Mouse (Mus musculus): ENCODE measurements around the gene Fbxo46.
"Not testable (repeated sequence)": the region's sequence is repeated elsewhere in the genome, so short reads cannot be mapped to it uniquely, and the experiment has no call there.

Fbxo46 gene

DNA sequence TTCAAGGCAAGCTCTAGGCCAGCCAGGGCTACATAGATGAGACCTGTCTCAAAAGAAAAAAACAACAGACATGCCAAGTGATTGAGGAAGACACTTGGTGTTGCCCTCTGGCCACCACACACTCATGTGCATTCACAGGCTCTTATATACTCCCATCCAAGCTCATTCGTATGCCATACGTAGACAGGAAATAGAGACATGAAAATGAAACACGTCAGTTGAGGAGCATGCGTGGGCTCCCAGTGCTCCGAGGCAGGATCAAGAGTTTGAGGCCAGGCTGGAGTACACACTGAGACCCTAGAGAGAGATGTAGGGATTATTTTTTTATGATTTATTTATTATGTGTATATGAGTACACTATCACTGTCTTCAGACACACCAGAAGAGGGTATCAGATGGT is 9.7 kb downstream of the Fbxo46 start:
- in situ Hi-C loops (cut with MboI; ENCODE audit: unreplicated experiment in 2 of 2) = no loop called here

DNA sequence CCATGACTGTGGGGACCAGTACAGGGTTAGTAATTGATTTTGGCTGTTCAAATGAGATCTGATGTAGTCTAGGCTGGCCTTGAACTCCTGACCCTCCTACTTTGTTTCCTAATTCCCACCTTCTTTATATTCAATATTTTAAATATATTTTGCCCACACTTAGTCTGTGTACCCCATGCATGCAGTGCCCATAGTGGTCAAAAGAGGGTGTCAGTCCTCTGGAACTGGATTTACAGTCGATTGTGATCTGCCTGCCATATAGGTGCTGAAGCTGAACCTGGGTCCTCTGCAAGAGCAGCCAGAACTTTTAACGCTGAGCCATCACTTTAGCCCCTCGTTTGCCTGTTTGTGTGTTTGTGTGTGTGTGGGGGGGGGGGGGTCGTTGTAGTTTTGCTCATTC is 11.0 kb downstream of the Fbxo46 start:
- in situ Hi-C loops (cut with MboI; ENCODE audit: unreplicated experiment in 2 of 2) = no loop called here

DNA sequence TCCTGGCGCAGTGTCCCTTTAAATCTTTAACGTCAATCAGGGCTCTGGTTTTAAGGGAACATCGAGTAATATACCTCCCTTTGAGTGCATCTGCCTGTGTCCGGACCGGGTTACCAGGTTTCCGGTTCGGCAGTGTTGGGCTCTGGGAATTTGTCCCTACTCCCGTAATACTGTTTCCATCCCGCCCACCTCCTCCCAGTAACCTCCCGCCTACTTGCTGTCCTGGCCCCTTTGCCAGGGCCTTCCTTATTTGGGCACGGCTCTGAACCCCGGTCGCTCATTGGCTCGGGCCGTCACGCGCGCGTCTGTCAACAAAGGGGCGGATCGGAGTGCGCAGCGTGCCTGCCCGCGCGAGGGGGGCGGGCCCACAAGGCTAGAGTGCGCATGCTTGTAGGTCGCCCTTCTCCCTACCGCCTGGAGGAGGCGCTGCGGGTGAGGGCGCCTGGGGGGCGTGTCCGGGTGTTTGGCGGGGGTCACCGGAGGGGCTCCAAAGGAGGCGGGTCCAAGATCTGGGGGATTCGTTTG is 11.7 kb downstream of the Fbxo46 start:
- in situ Hi-C loops (cut with MboI; ENCODE audit: unreplicated experiment in 2 of 2) = no loop called here

DNA sequence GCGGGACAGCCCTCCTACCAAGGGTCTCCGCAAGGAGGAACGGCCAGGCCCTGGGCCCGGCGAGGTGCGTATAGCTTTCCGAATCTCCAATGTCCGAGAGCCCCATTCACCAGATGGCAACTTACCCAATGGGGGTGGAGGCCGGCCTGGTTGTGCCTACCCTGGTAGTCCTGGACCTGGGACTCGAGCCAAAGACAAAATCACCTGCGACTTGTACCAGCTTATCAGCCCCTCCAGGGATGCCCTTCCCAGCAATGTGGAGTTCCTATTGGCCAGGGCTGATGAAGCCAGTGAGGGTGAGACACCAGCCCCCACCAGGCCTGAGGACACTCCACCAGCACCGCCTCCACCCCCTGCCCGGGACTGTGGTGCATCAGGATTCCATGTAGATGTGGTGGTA is 16.5 kb downstream of the Fbxo46 start:
- in situ Hi-C loops (cut with MboI; ENCODE audit: unreplicated experiment in 2 of 2) = loop anchor here in 1 of 2 experiments (5.0 kb wide), 1 partner anchor 36 kb away; no protein-coding TSS in a partner anchor

DNA sequence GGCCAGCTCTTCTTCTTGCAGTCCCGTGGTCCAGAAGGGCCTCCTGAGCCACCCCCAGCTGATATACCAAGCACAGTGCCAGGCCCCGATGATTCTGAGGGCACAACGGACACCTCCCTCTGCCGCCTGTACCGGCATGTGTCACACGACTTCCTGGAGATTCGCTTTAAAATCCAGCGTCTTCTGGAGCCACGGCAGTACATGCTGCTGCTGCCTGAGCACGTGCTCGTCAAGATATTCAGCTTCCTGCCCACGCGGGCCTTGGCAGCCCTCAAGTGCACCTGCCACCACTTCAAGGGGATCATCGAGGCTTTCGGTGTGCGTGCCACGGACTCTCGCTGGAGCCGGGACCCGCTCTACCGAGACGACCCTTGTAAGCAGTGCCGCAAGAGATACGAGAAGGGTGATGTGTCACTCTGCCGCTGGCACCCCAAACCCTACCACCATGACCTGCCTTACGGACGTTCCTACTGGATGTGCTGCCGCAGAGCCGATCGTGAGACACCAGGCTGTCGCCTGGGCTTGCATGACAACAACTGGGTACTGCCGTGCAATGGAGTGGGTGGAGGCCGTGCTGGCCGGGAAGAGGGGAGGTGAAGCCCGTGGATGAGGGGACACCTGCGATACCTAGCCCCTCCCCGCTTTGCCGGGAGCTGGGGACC is 17.1 kb downstream of the Fbxo46 start:
- in situ Hi-C loops (cut with MboI; ENCODE audit: unreplicated experiment in 2 of 2) = loop anchor here in 1 of 2 experiments (5.0 kb wide), 1 partner anchor 35 kb away; no protein-coding TSS in a partner anchor

DNA sequence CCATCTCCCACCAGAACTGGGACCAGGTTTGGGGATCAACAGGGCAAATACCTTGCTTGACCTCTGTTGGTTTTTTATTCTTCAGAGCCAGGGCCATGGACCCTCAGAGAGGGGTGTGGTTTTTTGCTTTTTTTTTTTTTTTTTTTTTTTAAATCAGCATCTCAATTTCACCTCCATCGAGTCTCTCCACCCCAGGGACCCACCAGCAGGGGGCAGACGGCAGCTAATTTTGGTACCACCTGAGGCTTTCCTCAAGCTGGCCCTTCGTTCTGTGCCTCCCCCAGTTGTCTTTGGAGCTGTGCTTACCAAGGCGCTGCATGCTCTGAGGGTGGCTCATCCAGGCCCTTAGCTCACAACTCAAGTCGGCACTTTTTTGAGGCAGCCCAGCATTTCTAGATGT is 17.7 kb downstream of the Fbxo46 start:
- in situ Hi-C loops (cut with MboI; ENCODE audit: unreplicated experiment in 2 of 2) = loop anchor here in 1 of 2 experiments (5.0 kb wide), 1 partner anchor 35 kb away; no protein-coding TSS in a partner anchor

DNA sequence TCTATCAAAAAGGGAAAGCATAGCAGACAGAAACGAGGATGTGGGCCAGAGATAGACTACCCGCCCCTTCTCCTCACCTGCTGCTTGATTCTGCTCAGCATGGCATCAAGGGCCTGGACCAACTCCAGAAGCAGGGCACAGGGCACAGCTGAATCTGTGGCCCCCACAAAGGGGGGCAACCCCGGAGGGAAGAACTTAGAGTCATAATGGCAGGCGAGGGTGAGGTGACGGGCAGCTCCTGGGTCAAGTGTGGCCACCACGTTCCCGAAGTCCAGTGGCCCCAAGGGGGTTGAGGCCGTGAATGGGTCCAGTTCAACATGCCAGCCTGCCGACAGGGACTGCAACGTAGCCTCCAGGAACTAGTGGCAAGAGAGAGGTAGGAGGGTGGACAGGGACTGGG is 27.1 kb downstream of the Fbxo46 start:
- in situ Hi-C loops (cut with MboI; ENCODE audit: unreplicated experiment in 2 of 2) = no loop called here

DNA sequence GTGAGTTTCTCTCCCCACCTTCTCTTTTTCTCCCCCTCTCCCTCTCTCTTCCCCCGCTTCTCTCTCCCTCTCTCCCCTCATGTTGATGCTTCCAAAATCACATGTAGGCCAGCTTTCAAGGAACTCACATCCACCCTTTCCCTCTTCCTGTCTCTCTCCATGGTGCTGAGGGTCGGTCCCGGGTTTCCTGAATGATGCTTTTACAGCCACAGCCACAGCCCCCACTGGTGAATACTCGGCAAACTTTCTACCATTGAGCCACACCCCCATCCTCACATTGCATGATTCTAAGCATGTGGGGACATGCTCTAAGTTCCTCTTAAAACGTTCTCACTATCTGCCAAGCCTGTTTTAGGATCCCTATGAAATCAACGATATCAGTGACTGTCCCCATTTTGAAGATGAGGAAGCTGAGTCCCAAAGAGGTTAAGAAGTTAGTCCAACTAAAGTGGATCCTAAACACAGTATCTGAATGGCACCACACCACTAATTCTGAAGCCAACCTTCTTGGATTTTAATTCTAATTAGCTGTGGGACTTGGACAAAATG is 27.9 kb downstream of the Fbxo46 start:
- in situ Hi-C loops (cut with MboI; ENCODE audit: unreplicated experiment in 2 of 2) = no loop called here

DNA sequence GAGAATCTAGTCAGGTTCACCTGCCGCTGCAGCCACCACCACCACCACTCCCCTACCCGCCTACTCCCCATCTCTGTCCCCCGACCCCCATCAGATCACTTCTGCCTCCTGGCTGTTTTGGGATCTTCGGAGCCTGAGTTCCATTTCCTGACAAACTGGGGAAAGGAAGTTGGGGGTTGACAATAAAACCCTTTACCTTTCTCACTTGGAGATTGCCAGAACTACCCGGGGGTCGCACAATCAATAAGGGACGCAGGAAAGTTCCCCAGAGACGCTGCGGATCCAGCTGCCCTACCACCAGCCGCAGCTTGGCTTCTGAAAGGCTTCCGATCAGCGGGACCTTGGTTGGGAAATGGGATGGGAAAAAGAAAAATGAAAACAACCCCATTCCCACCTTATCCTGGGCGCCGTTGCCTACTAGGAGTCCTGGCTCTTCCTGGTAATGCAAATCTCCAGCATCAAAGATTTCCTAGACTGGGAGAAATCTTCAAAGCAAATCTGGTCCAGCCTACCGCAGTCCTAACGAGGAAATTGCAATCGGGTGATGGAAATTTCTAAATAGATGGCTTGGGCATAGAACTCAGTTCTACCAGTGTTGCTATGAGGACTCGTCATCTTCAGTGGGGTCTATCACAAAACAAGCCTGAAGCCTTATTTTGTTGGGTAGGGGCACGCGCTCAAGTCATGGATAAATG is 28.7 kb downstream of the Fbxo46 start:
- in situ Hi-C loops (cut with MboI; ENCODE audit: unreplicated experiment in 2 of 2) = no loop called here

DNA sequence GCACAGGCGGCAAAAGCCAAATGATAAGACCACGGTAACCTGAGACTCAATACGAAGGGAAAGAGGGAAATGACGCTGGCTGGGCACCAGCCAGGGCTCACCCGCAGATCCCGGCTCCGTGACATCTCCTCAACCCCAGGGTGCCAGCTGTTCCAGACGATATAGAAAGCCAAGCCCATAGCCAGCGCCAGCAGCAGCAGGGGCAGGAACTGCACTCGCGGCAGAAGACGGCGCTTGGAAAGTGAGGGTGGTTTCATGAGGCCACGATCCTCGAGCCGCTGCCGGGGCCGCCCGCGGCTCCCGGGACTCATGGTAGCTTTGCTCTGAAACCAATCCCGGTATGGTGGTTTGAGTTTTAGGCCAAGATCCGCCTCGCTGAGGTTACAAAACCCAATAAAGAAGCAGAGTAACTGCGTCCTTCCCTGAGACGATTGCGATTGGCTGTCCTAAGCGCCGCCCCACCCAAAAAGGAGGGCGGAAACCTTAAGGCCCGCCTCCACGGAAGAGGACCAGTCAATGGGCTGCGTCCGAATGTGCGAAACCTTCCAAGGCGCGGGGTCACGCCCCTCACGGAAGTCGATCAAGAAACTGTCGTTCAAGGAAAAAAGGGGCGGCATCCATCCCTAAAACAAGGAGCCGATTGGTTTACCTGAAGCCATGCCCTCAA is 29.3 kb downstream of the Fbxo46 start, which contains the start of gene Qpctl:
Gene Qpctl (minus strand): TSS at position 417 of the 667 bp plus-strand sequence.
- in situ Hi-C loops (cut with MboI; ENCODE audit: unreplicated experiment in 2 of 2) = no loop called here

DNA sequence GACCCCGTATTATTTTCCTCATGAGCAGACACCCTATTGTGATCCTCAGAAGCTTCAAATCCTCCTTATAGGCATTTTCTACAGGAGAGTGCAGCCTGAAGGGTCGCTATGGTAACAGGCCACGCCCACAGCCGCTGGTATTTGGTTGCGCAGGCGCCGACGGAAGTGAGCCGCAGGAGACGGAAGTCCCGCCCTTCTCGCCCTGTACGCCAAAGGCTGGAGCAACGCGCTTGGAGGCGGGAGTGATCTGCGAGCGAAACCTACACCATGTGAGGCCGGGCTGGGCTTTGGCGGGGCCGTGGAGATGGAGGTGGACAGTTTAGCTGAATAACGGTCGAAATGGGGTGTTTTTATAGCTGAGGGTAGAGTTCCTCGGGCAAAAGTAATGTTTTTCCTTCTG is 30.0 kb downstream of the Fbxo46 start, which contains the start of gene Snrpd2:
Gene Snrpd2 (plus strand): TSS at position 97 of the 400 bp plus-strand sequence.
- in situ Hi-C loops (cut with MboI; ENCODE audit: unreplicated experiment in 2 of 2) = no loop called here

DNA sequence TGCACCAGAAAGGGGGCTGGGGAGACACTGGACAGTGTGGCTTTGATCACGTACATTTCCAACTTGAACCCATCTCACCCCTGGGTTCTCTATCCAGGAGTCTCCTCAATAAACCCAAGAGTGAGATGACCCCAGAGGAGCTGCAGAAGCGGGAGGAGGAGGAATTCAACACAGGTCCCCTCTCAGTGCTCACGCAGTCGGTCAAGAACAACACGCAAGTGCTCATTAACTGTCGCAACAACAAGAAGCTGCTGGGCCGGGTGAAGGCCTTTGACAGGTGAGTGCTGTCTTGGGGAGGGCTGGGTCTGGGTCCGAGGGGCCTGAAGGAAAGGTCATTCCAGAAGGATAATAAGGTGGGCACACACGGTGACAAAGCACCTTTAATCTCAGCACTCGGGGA is 31.5 kb downstream of the Fbxo46 start:
- in situ Hi-C loops (cut with MboI; ENCODE audit: unreplicated experiment in 2 of 2) = not testable (repeated sequence)

DNA sequence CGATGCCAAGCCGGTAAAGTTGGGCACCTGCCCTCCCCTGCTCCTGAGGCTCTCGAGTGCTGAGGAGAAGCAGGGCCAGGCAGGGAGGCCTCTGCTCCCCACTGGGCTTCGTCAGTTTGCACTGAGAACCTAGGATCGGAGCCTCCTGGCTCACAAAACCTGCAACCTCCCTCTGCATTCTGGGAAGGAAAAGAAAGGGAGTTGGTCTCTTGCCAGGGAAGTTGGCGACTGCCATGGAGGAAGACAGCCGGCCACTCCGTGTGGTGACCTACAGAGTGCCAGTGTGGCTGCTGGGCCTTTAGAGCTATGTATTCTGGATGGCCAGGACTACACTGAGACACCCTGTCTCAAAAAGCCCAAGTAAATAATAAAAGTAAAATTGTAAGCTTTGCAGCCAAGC is 35.1 kb downstream of the Fbxo46 start:
- in situ Hi-C loops (cut with MboI; ENCODE audit: unreplicated experiment in 2 of 2) = no loop called here

DNA sequence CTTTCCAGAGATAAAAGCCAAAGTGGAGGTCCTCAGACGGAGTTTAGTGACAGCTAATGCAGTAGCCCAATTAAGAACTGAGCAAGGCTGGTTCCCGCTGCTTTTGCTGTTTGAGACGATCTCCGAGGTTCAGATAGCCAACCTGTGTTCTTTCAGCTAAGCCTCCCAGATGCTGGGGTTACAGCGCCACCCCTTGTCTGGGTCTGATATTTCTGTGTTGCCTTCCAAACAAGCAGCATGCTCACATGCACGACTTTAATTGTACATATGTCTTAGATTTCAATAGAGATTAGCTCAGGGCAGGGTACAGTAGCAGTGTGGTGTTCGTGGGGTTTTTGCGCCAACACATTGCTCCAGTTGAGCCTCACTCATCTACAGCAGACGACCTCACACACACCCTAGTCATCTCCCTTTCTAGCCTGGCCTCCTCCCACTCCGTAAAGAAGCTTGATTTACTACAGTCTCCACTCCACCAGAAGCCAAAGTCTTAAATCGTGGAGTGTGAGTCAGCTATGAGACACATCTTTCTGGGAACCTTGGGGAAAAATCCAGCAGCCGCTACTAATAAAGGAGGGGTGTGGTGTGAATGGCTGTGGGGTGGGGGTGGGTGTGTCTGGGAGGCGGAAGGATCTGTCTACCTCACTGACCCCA is 36.3 kb downstream of the Fbxo46 start:
- in situ Hi-C loops (cut with MboI; ENCODE audit: unreplicated experiment in 2 of 2) = no loop called here

DNA sequence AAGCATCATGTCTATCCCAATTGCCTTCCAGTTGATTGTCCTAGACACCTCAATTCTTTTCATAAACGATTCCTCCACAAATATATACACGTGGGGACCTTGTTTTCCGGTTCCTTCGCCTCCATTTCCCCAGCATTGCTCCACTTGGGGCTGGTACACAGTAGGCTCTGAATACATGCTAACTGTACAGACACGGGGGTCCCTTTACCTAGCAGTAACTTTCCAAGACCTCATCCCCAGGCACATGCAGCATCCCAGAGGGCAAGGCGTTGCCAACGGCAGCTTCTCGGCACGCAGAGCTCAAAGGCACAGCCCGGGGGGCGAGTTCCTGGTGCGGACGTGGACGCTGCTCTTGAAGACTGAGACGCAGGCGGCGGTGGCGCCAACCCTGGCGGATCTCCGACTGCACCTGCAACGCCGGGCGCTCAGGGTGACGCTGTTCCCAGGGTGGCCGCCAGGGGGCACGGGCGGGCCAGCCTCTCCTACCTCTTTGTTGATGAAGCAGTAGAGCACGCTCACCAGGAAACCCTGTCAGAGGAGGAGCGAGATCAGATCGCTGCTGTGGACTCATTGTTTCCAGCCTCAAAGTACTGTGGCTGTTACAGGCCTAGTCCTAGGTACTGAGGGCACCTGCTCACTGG is 37.6 kb downstream of the Fbxo46 start:
- in situ Hi-C loops (cut with MboI; ENCODE audit: unreplicated experiment in 2 of 2) = no loop called here

DNA sequence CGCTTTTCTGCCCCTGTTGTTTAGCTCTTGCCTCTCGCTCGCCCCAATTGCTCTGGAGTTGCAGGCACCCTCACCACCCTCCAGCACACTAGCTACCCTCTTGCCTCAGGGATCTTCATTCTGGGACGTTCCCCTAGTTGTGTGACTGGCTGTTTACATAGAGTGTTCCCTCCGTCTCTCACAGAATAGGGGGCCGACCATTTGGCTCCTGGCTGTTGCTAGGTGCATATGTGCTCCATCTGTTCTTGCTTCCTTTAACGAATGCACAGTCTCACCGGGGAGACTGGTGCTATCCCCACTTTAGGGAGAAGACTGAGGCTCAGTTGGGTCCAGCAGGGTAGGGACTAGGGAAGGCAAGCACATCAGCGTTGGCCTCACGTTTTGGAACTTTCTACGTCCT is 38.9 kb downstream of the Fbxo46 start:
- in situ Hi-C loops (cut with MboI; ENCODE audit: unreplicated experiment in 2 of 2) = no loop called here

DNA sequence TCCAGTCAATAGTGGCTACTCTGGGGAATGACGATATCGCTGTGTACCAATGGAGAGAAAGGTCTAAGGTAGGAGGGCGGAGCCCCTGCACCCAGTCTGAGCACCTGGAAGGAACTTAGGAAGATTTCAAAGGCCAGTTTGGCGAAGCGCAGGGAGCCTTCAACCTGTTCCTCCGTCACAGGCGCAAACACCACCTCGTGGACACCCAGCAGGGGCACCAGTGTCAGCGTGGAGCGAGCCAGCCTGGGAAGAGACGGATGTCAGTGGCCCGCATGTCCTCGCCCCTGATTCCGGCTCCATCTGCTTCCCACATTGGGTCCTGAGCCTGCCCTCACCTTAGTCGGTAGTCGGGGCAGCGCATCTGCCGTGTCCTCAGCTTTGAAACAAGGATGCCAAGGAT is 39.8 kb downstream of the Fbxo46 start:
- in situ Hi-C loops (cut with MboI; ENCODE audit: unreplicated experiment in 2 of 2) = no loop called here

DNA sequence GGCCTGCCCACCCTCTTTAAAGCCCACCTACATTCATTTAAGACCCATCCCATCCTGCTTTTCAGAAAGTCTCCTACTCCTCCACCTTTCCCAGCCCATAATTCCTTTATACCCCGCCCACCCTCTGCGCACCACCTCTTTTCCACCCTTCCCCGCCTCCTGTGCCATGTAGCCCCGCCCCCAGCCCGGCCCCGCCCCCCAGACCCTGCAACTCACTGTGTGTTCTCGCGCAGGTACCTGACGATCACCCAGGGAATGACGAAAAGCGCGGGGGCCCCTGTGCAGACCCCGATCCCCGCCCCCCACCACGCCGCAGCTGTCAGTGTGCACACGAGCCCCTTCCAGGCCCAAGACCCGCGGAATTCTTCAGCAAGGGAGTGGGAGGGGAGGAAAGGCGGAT is 40.5 kb downstream of the Fbxo46 start:
- in situ Hi-C loops (cut with MboI; ENCODE audit: unreplicated experiment in 2 of 2) = loop anchor here in 1 of 2 experiments (10.0 kb wide), 1 partner anchor 125 kb away; the partner anchor contains the start of genes Ppm1n and Rtn2

DNA sequence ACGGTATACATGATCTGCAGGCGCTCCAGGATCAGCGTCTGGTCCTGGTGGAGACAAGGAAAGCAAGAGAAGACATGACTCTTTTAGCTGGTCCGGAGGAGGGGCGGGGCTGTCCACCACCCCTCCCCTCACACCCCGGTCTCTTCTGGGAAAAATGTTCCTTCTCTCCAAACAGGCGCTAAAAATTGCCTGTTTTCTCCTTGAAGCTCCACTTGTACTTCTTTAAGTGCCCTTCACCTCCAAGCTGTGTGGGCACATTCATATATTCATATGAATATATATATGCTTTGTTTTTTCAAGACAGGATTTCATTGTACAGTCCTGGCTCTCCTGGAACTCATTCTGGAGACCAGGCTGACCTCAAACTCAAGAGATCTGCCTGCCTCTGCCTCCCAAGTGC is 43.3 kb downstream of the Fbxo46 start:
- in situ Hi-C loops (cut with MboI; ENCODE audit: unreplicated experiment in 2 of 2) = loop anchor here in 1 of 2 experiments (10.0 kb wide), 1 partner anchor 122 kb away; the partner anchor contains the start of genes Ppm1n and Rtn2

DNA sequence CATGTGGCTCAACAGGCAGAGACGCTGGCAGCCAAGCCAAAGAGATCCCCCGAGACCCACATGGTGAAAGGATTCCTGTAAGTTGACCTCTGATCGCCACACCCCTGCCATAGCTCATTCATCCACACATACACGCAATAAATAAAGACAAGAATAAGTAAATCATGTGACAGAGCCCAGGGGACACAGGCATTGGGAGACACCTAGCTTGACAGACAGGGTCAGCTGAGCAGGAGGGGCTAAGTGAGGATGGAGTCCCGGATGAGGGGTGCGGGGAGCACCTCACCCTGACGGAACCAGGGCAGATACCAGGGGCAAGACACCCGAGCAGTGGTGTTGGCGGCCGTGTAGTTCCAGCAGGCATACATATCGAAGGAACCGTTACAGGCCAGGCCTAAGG is 44.1 kb downstream of the Fbxo46 start:
- in situ Hi-C loops (cut with MboI; ENCODE audit: unreplicated experiment in 2 of 2) = loop anchor here in 1 of 2 experiments (10.0 kb wide), 1 partner anchor 121 kb away; the partner anchor contains the start of genes Ppm1n and Rtn2

All from v-Abl transformed pro-B cells (cell line).